Mouse (Mus musculus) G1E (cell line): ENCODE results near the gene Ssbp3. TPM values are rescaled to one million over a fixed set of nuclear protein-coding genes. Genes with fewer than 3 reads are reported as not detected.

ENCODE experiments used
- ATAC-seq: 2 replicates; pipeline ENCODE4 v1.8.0; 2016; ENCODE audit warnings: mild to moderate bottlenecking; ENCODE audit not compliant: insufficient number of reproducible peaks, poor library complexity, low FRiP score, severe bottlenecking; ENCODE audit errors: extremely low read depth
- DNase-seq: peaks from one replicate; pipeline ENCODE4 v3.0.0; 2012; ENCODE audit warnings: low spot score
- H3K27me3 ChIP-seq: 2 replicates; pipeline ENCODE4 v1.6.1; 2012; ENCODE audit warnings: mild to moderate bottlenecking, low read length, inconsistent platforms; ENCODE audit not compliant: insufficient read depth
- H3K36me3 ChIP-seq: replicated peaks from 2 replicates; pipeline ENCODE3; 2012; ENCODE audit warnings: mild to moderate bottlenecking, inconsistent platforms
- H3K4me1 ChIP-seq: 2 replicates; pipeline ENCODE4 v1.6.1; 2012; ENCODE audit warnings: low read depth, low read length, inconsistent platforms, mixed read lengths; ENCODE audit not compliant: insufficient read depth
- H3K4me3 ChIP-seq: 2 replicates; pipeline ENCODE4 v1.5.1; 2012; ENCODE audit warnings: low read depth, mild to moderate bottlenecking, inconsistent platforms, low read length, moderate library complexity, mixed read lengths
- H3K9me3 ChIP-seq: replicated peaks from 2 replicates; pipeline ENCODE4 v1.6.1; 2012; ENCODE audit warnings: inconsistent platforms
- CTCF ChIP-seq: IDR thresholded peaks from 2 replicates; pipeline ENCODE4 v1.5.1; 2012; ENCODE audit warnings: low read depth, low read length, inconsistent platforms, mixed read lengths
- GATA1 ChIP-seq: IDR thresholded peaks from 2 replicates; pipeline ENCODE4 v1.6.1; 2012; ENCODE audit warnings: borderline replicate concordance, low read length, inconsistent platforms, mixed read lengths
- GATA2 ChIP-seq: IDR thresholded peaks from 2 replicates; pipeline ENCODE4 v1.6.1; 2012; ENCODE audit warnings: low read depth, low read length, inconsistent platforms, borderline replicate concordance
- POLR2AphosphoS5 ChIP-seq: IDR thresholded peaks from 2 replicates; pipeline ENCODE4 v1.6.1; 2012; ENCODE audit warnings: low read depth, low read length, inconsistent platforms; ENCODE audit not compliant: insufficient replicate concordance
- TAL1 ChIP-seq: conservative IDR thresholded peaks from 2 replicates; pipeline ENCODE4 v1.6.1; 2012; ENCODE audit warnings: low read depth, low read length, inconsistent platforms, mixed read lengths
- polyA plus RNA-seq: library from polyadenylated mRNA; stranded (reverse); fragments of >175 nt; gene quantifications from 2 replicates; pipeline ENCODE4 v1.2.3, GENCODE M21; 2012
- total RNA-seq, 2 experiments: library from RNA; stranded (forward) in 1 of 2; stranded (reverse) in 1 of 2; fragments of 200-1000 nt in 1 of 2; fragments of >200 nt in 1 of 2; fragmentation: Nextera tagmentation in 1 of 2; gene quantifications; 2 replicates each; pipeline ENCODE4 v1.2.3; 2014 to 2017

Ssbp3 gene
- total and polyA plus RNA-seq, 3 experiments, result 46.6 to 685 (median 232) TPM

DNA sequence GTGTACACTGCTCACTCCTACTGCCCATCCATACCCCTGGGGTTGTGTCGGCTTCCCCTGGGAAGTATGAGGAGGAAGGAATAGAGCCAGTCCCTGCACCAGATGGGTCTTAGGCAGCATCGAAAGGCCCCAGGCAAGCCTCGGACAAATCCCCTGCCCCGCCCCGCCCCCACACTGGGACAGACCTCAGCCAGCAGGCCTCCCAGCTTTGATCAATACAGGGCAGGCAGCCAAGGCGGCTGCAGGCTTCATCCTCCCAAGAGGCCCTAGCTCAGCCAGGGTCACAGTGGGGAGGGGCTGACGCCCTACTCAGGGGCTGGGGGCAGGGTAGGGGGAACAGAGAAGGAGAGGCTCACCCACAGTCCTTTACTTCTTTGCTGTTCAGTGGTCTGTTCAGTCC is 43.7 kb upstream of the Ssbp3 start:
- ATAC-seq, result no peak
- Histone ChIP-seq H3K9me3 (no peaks in the 10 kb centered on the region), H3K4me1 (peaks cover 72% of the 10 kb centered on the region), H3K36me3 (no peaks in the 10 kb centered on the region), H3K27me3 (peaks cover 21% of the 10 kb centered on the region), H3K4me3 (no peak overlapping the region; the same call in 1 of the 2 replicates)
- peak; percentile 40 for DNase-seq
- TF ChIP-seq GATA2 (no peak), GATA1 (no peak), CTCF (no peak)

DNA sequence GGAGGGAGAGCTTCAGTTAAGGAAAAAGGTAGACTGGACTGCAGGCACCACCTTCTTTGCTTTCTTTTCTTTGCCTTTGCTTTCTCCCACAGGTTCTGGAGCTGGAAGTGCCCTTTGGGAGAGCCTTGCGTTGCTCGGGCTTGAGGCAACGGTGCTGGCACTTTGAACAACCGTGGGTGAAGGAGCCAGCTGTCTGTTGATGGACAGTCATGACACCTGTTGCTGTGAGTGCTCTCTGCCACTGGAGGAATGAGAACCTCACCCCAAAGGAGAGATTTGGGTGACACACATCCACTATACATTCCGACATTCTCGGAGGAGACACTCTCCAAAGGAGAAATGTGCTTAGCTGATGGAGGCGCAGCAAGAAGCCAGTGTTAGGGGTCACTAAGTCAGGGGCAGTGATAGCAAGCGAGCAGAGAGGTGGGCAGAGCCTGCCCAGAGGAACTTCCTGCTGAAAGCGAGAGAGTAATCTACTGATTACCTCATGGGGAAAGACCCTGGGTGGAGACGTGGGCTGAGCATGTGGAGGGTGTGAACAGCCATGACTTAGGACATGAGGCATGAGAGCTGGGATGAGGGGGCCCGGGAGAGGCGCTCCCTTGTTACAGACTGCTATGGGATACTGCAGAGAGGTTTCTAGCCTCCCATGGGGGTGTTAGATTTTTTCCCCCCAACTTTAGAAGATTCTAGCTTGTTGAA is 41.6 kb upstream of the Ssbp3 start:
- DNase-seq (no peak), ATAC-seq (no peak)
- Histone ChIP-seq H3K4me3 (no peak overlapping the region), H3K9me3 (no peaks in the 10 kb centered on the region), H3K27me3 (peaks cover 3% of the 10 kb centered on the region; the same call in 1 of the 2 replicates), H3K4me1 (peaks cover 61% of the 10 kb centered on the region), H3K36me3 (no peaks in the 10 kb centered on the region)
- no peak for TF ChIP-seq TAL1
- no peak for TF ChIP-seq POLR2AphosphoS5
- TF ChIP-seq GATA1, result no peak
- no peak for TF ChIP-seq GATA2
- no peak for TF ChIP-seq CTCF

DNA sequence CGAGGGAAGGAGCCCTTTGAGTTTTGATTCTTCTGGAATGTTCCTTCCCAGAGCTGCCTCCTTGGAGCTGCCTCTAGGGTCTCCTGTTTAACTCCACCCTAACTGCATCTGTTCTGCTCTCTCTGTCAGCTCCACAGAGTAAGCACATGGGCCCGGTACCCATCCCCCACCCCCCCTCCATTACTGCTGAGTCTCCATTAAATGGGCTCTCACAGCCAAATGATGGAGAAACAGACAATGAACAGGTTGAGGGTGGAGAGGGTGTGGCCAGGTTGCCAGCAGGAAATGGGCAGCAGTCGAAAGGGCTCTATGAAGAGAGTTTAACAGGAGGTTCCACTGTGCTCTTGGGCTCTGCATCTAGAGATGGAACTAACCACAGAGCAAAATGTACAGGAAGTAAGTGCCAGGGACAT is 41.0 kb upstream of the Ssbp3 start:
- Histone ChIP-seq H3K4me1 (peaks cover 61% of the 10 kb centered on the region), H3K36me3 (no peaks in the 10 kb centered on the region), H3K27me3 (peaks cover 3% of the 10 kb centered on the region; the same call in 1 of the 2 replicates), H3K9me3 (0 out of 2 replicates have a peak, but pooled peaks cover 2% of the 10 kb centered on the region), H3K4me3 (no peak overlapping the region)
- DNase-seq (no peak), ATAC-seq (no peak)
- TF ChIP-seq GATA2 (no peak), CTCF (no peak), POLR2AphosphoS5 (no peak)

DNA sequence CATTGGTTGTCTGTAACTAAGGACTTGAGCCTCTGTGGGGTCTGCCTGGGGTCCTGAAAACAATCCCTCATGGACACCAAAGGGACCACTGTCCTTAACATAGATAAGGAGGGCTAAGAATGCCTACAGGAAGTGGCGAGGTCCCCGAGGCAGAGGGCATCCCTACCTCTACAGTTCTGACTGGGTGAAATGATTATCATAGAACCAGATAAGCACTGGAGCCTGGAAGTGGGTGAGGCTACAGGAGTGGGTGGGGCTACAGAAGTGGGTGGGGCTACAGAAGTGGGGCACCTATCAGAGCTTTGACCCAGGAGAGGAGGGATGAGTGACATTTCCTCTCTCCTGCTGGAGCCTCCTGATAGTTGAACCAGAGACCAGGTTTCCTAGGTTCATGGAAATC is 39.9 kb upstream of the Ssbp3 start:
- TF ChIP-seq GATA1 (no peak), GATA2 (no peak), POLR2AphosphoS5 (no peak), TAL1 (no peak), CTCF (no peak)
- H3K27me3 ChIP-seq, result no peaks in the 10 kb centered on the region
- peaks cover 53% of the 10 kb centered on the region for H3K4me1 ChIP-seq
- ATAC-seq (peak; percentile 93), DNase-seq (peak; percentile 79)
- 0 out of 2 replicates have a peak, but pooled peaks cover 2% of the 10 kb centered on the region for H3K9me3 ChIP-seq
- H3K4me3 ChIP-seq, result no peak overlapping the region; the same call in 1 of the 2 replicates
- no peaks in the 10 kb centered on the region for H3K36me3 ChIP-seq

DNA sequence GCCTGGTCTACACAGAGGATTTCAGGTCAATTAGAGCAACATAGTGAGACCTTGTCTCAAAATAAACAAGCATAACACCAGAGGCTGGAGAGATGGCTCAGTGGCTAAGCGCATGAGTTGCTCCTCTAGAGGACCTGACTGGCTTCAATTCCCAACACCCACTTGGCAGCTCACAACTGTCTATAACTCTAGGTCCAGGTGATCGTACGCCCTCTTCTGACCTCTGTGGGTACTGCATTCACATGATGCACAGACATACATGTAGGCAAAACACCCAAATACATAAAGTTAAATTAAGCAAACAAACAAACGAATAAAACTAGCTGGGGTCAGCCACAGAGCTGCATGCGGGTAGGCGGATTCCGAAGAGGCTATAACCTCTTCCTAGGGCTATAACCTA is 36.0 kb upstream of the Ssbp3 start:
- TF ChIP-seq CTCF (no peak), GATA2 (no peak), GATA1 (no peak), TAL1 (no peak), POLR2AphosphoS5 (no peak)
- Histone ChIP-seq H3K4me3 (no peak overlapping the region), H3K4me1 (peaks cover 18% of the 10 kb centered on the region), H3K36me3 (no peaks in the 10 kb centered on the region), H3K9me3 (0 out of 2 replicates have a peak, but pooled peaks cover 2% of the 10 kb centered on the region), H3K27me3 (no peaks in the 10 kb centered on the region)
- ATAC-seq (no peak), DNase-seq (no peak)

DNA sequence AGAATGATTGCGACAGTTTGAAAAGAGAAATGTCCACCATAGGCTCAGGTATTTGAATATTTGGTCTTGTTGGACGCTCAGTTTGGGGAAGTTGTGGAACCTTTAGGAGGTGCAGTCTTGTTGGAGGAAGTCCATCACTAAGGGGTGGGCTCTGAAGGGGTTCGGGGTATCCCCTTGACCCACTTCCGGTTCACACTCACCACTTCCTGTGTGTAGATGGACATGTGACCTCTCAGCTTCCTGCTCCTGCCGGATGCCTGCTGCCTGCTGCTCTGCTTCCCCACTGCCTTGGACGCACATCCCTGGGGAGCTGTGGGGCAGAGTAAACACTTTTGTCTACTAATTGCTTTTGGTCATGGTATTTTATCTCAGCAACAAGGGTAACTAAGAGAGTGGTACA is 29.4 kb upstream of the Ssbp3 start:
- DNase-seq (no peak), ATAC-seq (no peak)

More for the DNA sequence above, 29.4 kb upstream of the Ssbp3 start:
- TF ChIP-seq CTCF (no peak), GATA2 (no peak), POLR2AphosphoS5 (no peak), TAL1 (no peak), GATA1 (no peak)
- H3K9me3 ChIP-seq, result peaks cover 4% of the 10 kb centered on the region
- H3K27me3 ChIP-seq, result no peaks in the 10 kb centered on the region; the same call in 1 of the 2 replicates
- no peak overlapping the region for H3K4me3 ChIP-seq
- peaks cover 5% of the 10 kb centered on the region; the same call in 1 of the 2 replicates for H3K4me1 ChIP-seq
- no peaks in the 10 kb centered on the region for H3K36me3 ChIP-seq
